Comparison of ENCODE assay signal across 28 mouse cellular contexts in genomic region chr5:115113244-115113643, GRCm38 (mm10). TPM values are rescaled to one million over a fixed set of nuclear protein-coding genes. Genes with fewer than 3 reads are reported as not detected.
DNase-seq lines count a peak whose midpoint lies in the region; ATAC-seq lines count a peak whose summit lies in the region.
"Had no signal": no experiment of that assay in that cellular context is flagged by ENCODE, and none has a peak within 500 bp of the region (broad histone marks: within the 10 kb centered on the region; RNA-seq: fewer than 3 reads in every experiment).

No protein-coding gene starts in this region.

- H3K4me1 ChIP-seq in intestine, embryonic 15.5 days (replicated peaks) = no peaks in the 10 kb centered on the region; the same call in 1 of the 2 replicates
- H3K4me1 ChIP-seq in intestine, embryonic 16.5 days (ENCODE audit: control insufficient read depth, insufficient read depth, low read length) = peaks cover 6% of the 10 kb centered on the region; the same call in 1 of the 2 replicates
- H3K4me1 ChIP-seq: heart, embryonic 12.5 days had no signal

- H3K27me3 ChIP-seq in intestine, embryonic 15.5 days (replicated peaks) = no peaks in the 10 kb centered on the region
- H3K27me3 ChIP-seq in intestine, embryonic 16.5 days (replicated peaks; ENCODE audit: control insufficient read depth, insufficient read depth, low read length) = no peaks in the 10 kb centered on the region
- H3K27me3 ChIP-seq: heart, embryonic 12.5 days; heart, embryonic 15.5 days; hindbrain, embryonic 13.5 days had no signal

- H3K9ac ChIP-seq in intestine, embryonic 15.5 days = 0 out of 2 replicates have a peak overlapping the region, but pooled peaks have one; percentile 20
- no peak overlapping the region for H3K9ac ChIP-seq in intestine, embryonic 16.5 days (ENCODE audit: low read depth, low read length)
- H3K9ac ChIP-seq: forebrain, postnatal 0 days; heart, embryonic 12.5 days; heart, embryonic 15.5 days; hindbrain, embryonic 13.5 days had no signal

- H3K4me2 ChIP-seq in intestine, embryonic 15.5 days (replicated peaks) = no peak overlapping the region
- no peak overlapping the region for H3K4me2 ChIP-seq in intestine, embryonic 16.5 days (ENCODE audit: low read depth, low read length)
- H3K4me2 ChIP-seq: heart, embryonic 12.5 days; heart, embryonic 15.5 days; hindbrain, embryonic 13.5 days had no signal

- H3K9me3 ChIP-seq in intestine, embryonic 15.5 days = no peaks in the 10 kb centered on the region
- no peaks in the 10 kb centered on the region for H3K9me3 ChIP-seq in intestine, embryonic 16.5 days (ENCODE audit: control insufficient read depth, low read length)
- H3K9me3 ChIP-seq: heart, embryonic 15.5 days; hindbrain, embryonic 10.5 days; hindbrain, embryonic 13.5 days had no signal

- ATAC-seq in intestine, embryonic 15.5 days = no peak
- no peak for ATAC-seq in intestine, embryonic 16.5 days
- ATAC-seq in erythroblast, adult 5-6 weeks (replicated peaks; ENCODE audit: low FRiP score, poor library complexity, severe bottlenecking) = 0 out of 2 replicates have a peak, but pooled peaks have one; percentile 24
- ATAC-seq: activated CD4-positive, CD25-positive, alpha-beta regulatory T cell, adult 4 months; CD4-positive, CD25-positive, alpha-beta regulatory T cell, adult 4 months; forebrain, embryonic 14.5 days; forebrain, postnatal 0 days; hindbrain, postnatal 0 days; inflammation-experienced regulatory T-cells, adult 6 months had no signal

- DNase-seq in R1 (ENCODE audit: low read depth, low spot score) = peak; percentile 54
- DNase-seq in layer of hippocampus, adult 18-20 months (ENCODE audit: low spot score in 2 of 2) = no peak
- DNase-seq in thymus, postnatal 10 days (ENCODE audit: low spot score in 2 of 2) = no peak
- DNase-seq: adrenal gland, adult 8-10 months; adrenal gland, postnatal 25 days; cerebellum, adult 18-20 months; cerebellum, adult 9-10 months; cerebellum, postnatal 14 days; forebrain, postnatal 0 days; gastrocnemius, adult 2 months; gastrocnemius, postnatal 14 days; heart, adult 18-20 months; heart, postnatal 10 days had no signal

- H3K36me3 ChIP-seq in intestine, embryonic 15.5 days = peaks cover 23% of the 10 kb centered on the region; the same call in 1 of the 2 replicates
- H3K36me3 ChIP-seq in intestine, embryonic 16.5 days (ENCODE audit: control insufficient read depth, insufficient read depth, low read length) = peaks cover 21% of the 10 kb centered on the region

- H3K4me3 ChIP-seq in intestine, embryonic 15.5 days (replicated peaks) = no peak overlapping the region
- H3K4me3 ChIP-seq in intestine, embryonic 16.5 days (ENCODE audit: low read length) = no peak overlapping the region
- H3K4me3 ChIP-seq: gastrocnemius, adult 2 months; heart, embryonic 12.5 days; heart, embryonic 15.5 days; hindbrain, embryonic 10.5 days; hindbrain, embryonic 13.5 days had no signal

- H3K27ac ChIP-seq in intestine, embryonic 15.5 days = no peak overlapping the region
- no peak overlapping the region for H3K27ac ChIP-seq in intestine, embryonic 16.5 days (ENCODE audit: low read length)
- H3K27ac ChIP-seq: gastrocnemius, adult 2 months; heart, embryonic 15.5 days; hindbrain, embryonic 10.5 days; hindbrain, embryonic 13.5 days; hindbrain, postnatal 0 days had no signal

- 94% methylated on average over 12 of the region's 12 CpGs for WGBS in intestine, embryonic 15.5 days
- 96% methylated on average over 12 of the region's 12 CpGs for WGBS in intestine, embryonic 16.5 days

RNA-seq across cellular contexts. Expression of gene Acads, which starts 5.9 kb away (rescaled TPM):
- 119 and 122 TPM in 2 replicates for polyA plus RNA-seq in intestine, embryonic 15.5 days (2015; fragmentation: Nextera tagmentation; extraction: Ambion mirVana)
- polyA plus RNA-seq in intestine, embryonic 16.5 days (2015; fragmentation: Nextera tagmentation; extraction: Ambion mirVana) = 150 and 162 TPM in 2 replicates
- 2.3 and 8.8 TPM in 2 replicates for total RNA-seq in erythroblast, adult 5-6 weeks (2015; ENCODE audit: low replicate concordance)
- 2.3 and 5.7 TPM in 2 replicates for total RNA-seq in erythroblast, adult 5-6 weeks (2017; ENCODE audit: low replicate concordance)
- 1 to 10 TPM; 7.5 to 8.1 TPM for total RNA-seq in layer of hippocampus, adult 18-20 months (2021)

RNA-seq across cellular contexts. Expression of gene Gm10401, which starts 15.1 kb away (rescaled TPM):
- 24.9 and 30.2 TPM in 2 replicates for polyA plus RNA-seq in intestine, embryonic 15.5 days (2015; fragmentation: Nextera tagmentation; extraction: Ambion mirVana)
- polyA plus RNA-seq in intestine, embryonic 16.5 days (2015; fragmentation: Nextera tagmentation; extraction: Ambion mirVana) = 17.6 and 22.0 TPM in 2 replicates
- total RNA-seq in erythroblast, adult 5-6 weeks (2015; ENCODE audit: low replicate concordance) = not detected in 2 replicates
- total RNA-seq in erythroblast, adult 5-6 weeks (2017; ENCODE audit: low replicate concordance) = 1.1 TPM in 1 of 2 replicates, not detected in the other
- total RNA-seq in layer of hippocampus, adult 18-20 months (2021) = not detected
- total RNA-seq: adrenal gland, adult 8-10 months; adrenal gland, postnatal 25 days; forebrain, postnatal 0 days; gastrocnemius, adult 2 months; gastrocnemius, postnatal 14 days; gastrocnemius, postnatal 4 days; heart, adult 18-20 months; heart, postnatal 10 days; hindbrain, postnatal 0 days had no signal
- polyA plus RNA-seq: brain, embryonic 14.5 days; frontal cortex, adult 2 months had no signal

RNA-seq across cellular contexts. Expression of gene Unc119b, which starts 21.5 kb away (rescaled TPM):
- 25.7 and 26.6 TPM in 2 replicates for polyA plus RNA-seq in intestine, embryonic 15.5 days (2015; fragmentation: Nextera tagmentation; extraction: Ambion mirVana)
- 22.1 and 23.2 TPM in 2 replicates for polyA plus RNA-seq in intestine, embryonic 16.5 days (2015; fragmentation: Nextera tagmentation; extraction: Ambion mirVana)
- 0.63 and 2.3 TPM in 2 replicates for total RNA-seq in erythroblast, adult 5-6 weeks (2015; ENCODE audit: low replicate concordance)
- total RNA-seq in erythroblast, adult 5-6 weeks (2017; ENCODE audit: low replicate concordance) = 0.60 and 3.5 TPM in 2 replicates
- 10 to 100 TPM; 28.1 to 30.2 TPM for total RNA-seq in layer of hippocampus, adult 18-20 months (2021)

RNA-seq across cellular contexts. Expression of gene Mlec, which starts 44.7 kb away (rescaled TPM):
- 89.9 and 113 TPM in 2 replicates for polyA plus RNA-seq in intestine, embryonic 15.5 days (2015; fragmentation: Nextera tagmentation; extraction: Ambion mirVana)
- polyA plus RNA-seq in intestine, embryonic 16.5 days (2015; fragmentation: Nextera tagmentation; extraction: Ambion mirVana) = 68.5 and 82.4 TPM in 2 replicates
- total RNA-seq in erythroblast, adult 5-6 weeks (2015; ENCODE audit: low replicate concordance) = 43.5 and 51.9 TPM in 2 replicates
- total RNA-seq in erythroblast, adult 5-6 weeks (2017; ENCODE audit: low replicate concordance) = 34.8 and 42.3 TPM in 2 replicates
- 10 to 100 TPM; 92.5 to 95.1 TPM for total RNA-seq in layer of hippocampus, adult 18-20 months (2021)

Comparison
In these comparisons a context has a peak if more than half of its experiments do, and no peak if none do; other contexts are left out.
1. RNA of gene Unc119b, which starts 21.5 kb away (total RNA-seq): 28.1 to 30.2 TPM in layer of hippocampus, adult 18-20 months; 0.60 to 3.5 TPM in erythroblast, adult 5-6 weeks; every median in the first group is over 4 times any median in the second.